Mouse (Mus musculus) cerebellum, adult 2 months (tissue): ENCODE data around the gene Sppl2c. TPM values are rescaled to one million over a fixed set of nuclear protein-coding genes. Genes with fewer than 3 reads are reported as not detected.
"Not testable (repeated sequence)": the region's sequence is repeated elsewhere in the genome, so short reads cannot be mapped to it uniquely, and the experiment has no call there.

Source experiments
- DNase-seq, 2 experiments: peaks; one replicate each; pipeline ENCODE4 v3.0.0; 2021
- H3K27ac ChIP-seq: fragments of 200-500 bp; 2 replicates; pipeline ENCODE4 v1.5.1; 2012; ENCODE audit warnings: low read length, control low read depth, inconsistent platforms; ENCODE audit not compliant: insufficient read depth
- H3K27me3 ChIP-seq: fragments of 200-500 bp; 2 replicates; pipeline ENCODE4 v1.6.1; 2012; ENCODE audit warnings: inconsistent platforms, mild to moderate bottlenecking, low read length, moderate library complexity; ENCODE audit not compliant: control insufficient read depth, insufficient read depth
- H3K4me1 ChIP-seq: fragments of 200-500 bp; 2 replicates; pipeline ENCODE4 v1.6.1; 2011; ENCODE audit warnings: low read length; ENCODE audit not compliant: control insufficient read depth, insufficient read depth
- H3K4me3 ChIP-seq: fragments of 200-500 bp; replicated peaks from 2 replicates; pipeline ENCODE3; 2011; ENCODE audit warnings: mild to moderate bottlenecking, low read depth, low read length, control low read depth; ENCODE audit not compliant: insufficient read depth
- CTCF ChIP-seq: fragments of 200-500 bp; IDR thresholded peaks from 2 replicates; pipeline ENCODE4 v1.5.1; 2011; ENCODE audit warnings: low read depth, mild to moderate bottlenecking, control low read depth, low read length, moderate library complexity, borderline replicate concordance; ENCODE audit not compliant: insufficient read depth
- POLR2A ChIP-seq: fragments of 200-500 bp; IDR thresholded peaks from 2 replicates; pipeline ENCODE4 v1.6.1; 2011; ENCODE audit warnings: low read length, control low read depth, borderline replicate concordance; ENCODE audit not compliant: insufficient read depth
- WGBS: fragments of 180-500 bp; shearing (Covaris S2); methylation state at CpG from one replicate; pipeline ENCODE4 v1.1.7; 2018; 5-methylcytosine and 5-hydroxymethylcytosine counted together
- polyA plus RNA-seq: library from polyadenylated mRNA; depleted of rRNA; stranded (reverse); fragments of >200 nt; gene quantifications from 2 replicates; pipeline ENCODE4 v1.2.3, GENCODE M21; 2012

Sppl2c gene
- polyA plus RNA-seq, 1 experiment = not detected

DNA sequence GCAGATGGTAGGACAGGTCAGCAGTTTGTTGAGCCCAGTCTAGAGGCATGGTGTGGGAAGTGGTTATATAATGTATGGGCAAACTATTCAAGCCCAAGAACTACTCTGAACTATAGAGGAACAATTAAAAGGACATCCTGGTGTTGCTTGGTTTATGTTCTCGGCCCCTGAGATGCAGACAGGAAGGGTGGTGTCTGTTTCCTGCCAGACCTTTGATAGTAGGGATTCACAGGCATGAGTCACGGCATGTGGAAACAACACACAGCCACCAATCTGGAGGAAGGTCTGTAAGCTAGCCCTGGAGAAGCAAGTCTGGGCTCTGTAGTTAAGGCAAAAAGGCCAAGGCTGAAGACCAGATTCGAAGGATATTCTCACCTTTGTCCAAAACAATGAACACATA lies 17.1 kb downstream of the Sppl2c start:
- TF ChIP-seq CTCF = no peak
- no peak for TF ChIP-seq POLR2A
- Histone ChIP-seq H3K27ac (no peak overlapping the region), H3K4me3 (no peak overlapping the region), H3K27me3 (no peaks in the 10 kb centered on the region), H3K4me1 (no peaks in the 10 kb centered on the region)
- no peak for DNase-seq
- 86% methylated on average over 3 of the region's 3 CpGs for WGBS

DNA sequence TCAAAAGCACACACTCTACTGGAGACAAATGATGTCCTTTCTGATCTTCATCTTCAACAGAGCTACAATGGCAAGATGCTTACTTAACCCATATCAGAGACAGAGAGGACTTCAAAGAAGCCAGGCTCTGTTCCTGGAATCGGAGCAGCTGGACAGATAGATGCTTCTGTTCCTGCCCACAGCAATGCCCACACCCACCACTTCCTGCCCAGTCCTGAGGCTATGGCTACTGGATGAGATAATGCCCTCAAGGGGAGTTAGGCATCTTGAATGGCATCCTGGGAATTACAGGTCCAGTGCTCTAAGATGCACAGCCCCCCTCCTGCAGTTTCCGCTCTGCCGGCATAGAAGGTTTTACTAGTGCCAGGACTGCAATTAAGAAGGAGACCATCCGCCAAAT lies 20.4 kb downstream of the Sppl2c start:
- TF ChIP-seq POLR2A (no peak), CTCF (no peak)
- DNase-seq = no peak

DNA sequence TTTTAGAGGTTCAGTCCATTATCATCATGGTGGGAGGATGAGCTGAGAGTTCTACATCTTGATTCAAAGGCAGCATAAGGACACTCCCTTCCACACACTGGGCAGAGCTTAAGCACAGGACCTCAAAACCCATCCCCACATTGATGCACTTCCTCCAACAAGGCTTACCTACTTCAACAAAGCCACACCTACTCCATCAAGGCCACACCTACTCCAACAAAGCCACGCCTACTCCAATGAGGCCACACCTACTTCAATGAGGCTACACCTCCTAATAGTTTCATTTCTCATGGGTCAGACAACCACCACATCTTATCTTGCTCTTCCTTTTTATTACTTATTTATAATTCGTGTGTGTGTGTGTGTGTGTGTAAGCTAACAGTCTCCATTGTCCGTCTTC lies 22.9 kb downstream of the Sppl2c start:
- TF ChIP-seq CTCF (no peak), POLR2A (no peak)
- 76% methylated on average over 3 of the region's 3 CpGs for WGBS
- Histone ChIP-seq H3K27ac (no peak overlapping the region), H3K27me3 (no peaks in the 10 kb centered on the region), H3K4me3 (no peak overlapping the region), H3K4me1 (no peaks in the 10 kb centered on the region)
- no peak for DNase-seq

More for the DNA sequence above, 20.4 kb downstream of the Sppl2c start:
- H3K27ac ChIP-seq = no peak overlapping the region
- no peaks in the 10 kb centered on the region for H3K4me1 ChIP-seq
- no peak overlapping the region for H3K4me3 ChIP-seq
- no peaks in the 10 kb centered on the region for H3K27me3 ChIP-seq
- WGBS = 32% methylated on average over 4 of the region's 4 CpGs

DNA sequence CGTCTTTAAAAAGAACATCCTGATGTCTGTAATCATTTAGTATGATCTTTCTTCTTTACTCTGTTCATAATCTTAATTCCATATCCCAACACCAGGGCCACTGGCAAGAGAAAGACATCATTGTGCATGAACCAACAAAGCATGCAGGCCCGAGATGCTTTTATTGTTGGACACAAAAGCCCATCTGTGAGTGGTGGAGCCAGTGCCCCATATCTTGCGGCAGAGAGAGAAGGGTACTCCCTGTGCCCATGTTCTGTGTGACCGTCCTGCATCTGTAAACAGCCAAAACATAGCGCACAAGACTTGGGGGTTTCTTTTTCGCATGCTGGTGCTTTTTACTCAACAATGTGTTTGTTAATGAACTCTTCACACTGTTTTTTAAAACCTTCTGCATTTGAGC lies 25.1 kb downstream of the Sppl2c start:
- no peak for TF ChIP-seq CTCF
- no peak for TF ChIP-seq POLR2A
- 77% methylated on average over 6 of the region's 6 CpGs for WGBS
- Histone ChIP-seq H3K27me3 (no peaks in the 10 kb centered on the region), H3K4me1 (no peaks in the 10 kb centered on the region), H3K4me3 (no peak overlapping the region), H3K27ac (no peak overlapping the region)
- DNase-seq = no peak

DNA sequence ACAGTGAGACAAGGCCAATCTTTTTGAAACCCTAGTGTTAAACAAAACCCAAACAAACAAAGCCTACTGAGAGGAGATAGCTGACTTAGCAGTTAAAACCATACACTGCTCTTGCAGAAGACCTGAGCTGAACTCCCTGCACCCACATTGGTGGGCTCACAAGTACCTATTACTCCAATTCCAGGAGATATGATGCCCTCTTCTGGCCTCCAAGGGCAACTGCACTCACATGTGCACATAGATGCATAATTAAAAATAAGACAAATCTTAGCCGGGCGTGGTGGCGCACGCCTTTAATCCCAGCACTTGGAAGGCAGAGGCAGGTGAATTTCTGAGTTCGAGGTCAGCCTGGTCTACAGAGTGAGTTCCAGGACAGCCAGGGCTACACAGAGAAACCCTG lies 28.0 kb downstream of the Sppl2c start:
- H3K27me3 ChIP-seq, H3K4me3 ChIP-seq, DNase-seq, H3K4me1 ChIP-seq, H3K27ac ChIP-seq: not testable (repeated sequence)
- WGBS = 97% methylated on average over 5 of the region's 5 CpGs

DNA sequence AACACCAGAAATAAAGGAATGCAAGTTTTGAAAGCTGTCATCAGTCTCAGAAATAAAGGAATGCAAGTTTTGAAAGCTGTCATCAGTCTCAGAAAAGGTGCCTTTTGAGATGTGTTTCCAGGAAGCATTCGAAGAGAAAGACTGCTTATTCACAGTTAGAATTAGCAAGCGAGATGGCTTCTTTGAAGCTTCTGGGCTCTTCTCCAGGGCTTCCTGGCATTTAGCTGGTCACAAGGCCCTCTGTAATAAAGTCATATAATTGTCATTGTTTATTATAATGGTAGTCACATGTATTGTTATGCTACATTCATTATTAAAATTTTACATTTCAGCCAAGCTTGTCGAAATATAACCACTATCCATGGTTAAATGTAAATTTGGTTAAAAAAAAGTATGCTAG lies 31.9 kb downstream of the Sppl2c start:
- no peak for DNase-seq
- no peaks in the 10 kb centered on the region for H3K27me3 ChIP-seq
- 45% methylated on average over 3 of the region's 3 CpGs for WGBS
- H3K27ac ChIP-seq = no peak overlapping the region
- TF ChIP-seq CTCF (no peak), POLR2A (no peak)
- no peak overlapping the region for H3K4me3 ChIP-seq
- no peaks in the 10 kb centered on the region for H3K4me1 ChIP-seq

DNA sequence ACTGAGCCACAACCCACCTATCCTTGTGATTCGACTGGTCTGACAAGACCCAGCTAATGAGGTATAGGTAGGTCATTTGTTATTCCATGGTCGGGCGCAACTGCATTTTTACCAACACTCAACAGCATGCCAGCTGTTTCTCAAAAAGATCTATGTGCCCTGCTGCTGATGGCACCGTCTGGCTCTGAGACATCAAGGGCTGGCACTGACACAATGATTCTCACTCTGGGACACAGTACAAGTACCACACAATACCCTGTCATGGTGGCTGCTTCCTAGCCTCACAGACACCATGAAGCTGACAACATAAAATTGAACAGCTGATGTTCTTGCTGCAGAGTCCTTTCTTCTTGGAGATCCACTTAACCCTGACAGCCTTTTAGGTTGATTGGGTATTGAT lies 34.2 kb downstream of the Sppl2c start:
- no peak for DNase-seq
- Histone ChIP-seq H3K27me3 (no peaks in the 10 kb centered on the region), H3K4me1 (no peaks in the 10 kb centered on the region), H3K4me3 (no peak overlapping the region), H3K27ac (peak overlapping the region; percentile 66; the same call in 1 of the 2 replicates)
- TF ChIP-seq POLR2A = no peak
- WGBS = 69% methylated on average over 4 of the region's 4 CpGs

DNA sequence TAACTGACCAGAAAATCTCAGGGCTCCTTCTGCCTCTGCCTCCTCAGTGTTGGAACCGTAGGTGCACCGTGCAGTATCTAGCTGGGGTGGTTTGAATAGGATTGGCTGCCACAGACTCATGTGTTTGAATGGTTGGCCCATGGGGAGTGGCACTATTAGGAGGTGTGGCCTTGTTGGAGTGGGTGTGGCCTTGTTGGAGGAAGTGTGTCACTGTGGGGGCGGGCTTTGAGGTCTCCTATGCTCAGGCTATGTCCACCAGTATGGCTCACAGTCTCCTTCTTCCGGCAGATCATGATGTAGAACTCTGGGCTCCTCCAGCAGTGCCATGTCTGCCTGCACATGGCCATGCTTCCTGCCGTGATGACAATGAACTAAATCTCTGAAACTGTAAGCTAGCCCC lies 35.6 kb downstream of the Sppl2c start:
- H3K27ac ChIP-seq = no peak overlapping the region
- no peak for TF ChIP-seq CTCF
- 89% methylated on average over 5 of the region's 5 CpGs for WGBS

DNA sequence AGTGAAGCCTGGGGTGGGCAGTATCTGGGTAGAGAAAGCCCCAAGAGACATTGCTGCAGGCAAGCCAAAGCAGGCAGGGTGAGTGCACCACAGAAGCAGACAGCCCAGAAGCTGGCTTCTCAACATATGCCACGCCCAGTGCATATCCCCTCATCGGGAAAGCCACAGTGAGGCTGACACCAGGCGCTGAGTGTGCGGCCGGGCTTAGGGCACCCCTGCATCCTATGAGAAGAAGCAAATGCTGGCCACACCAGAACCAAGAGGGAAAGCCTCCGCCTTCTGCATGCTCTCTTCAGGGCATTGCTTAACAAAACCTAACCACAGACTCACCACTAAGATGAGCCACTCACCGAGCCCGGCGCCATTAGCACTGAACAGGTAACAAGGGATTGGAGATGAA lies 37.2 kb downstream of the Sppl2c start:
- DNase-seq = no peak
- no peaks in the 10 kb centered on the region for H3K4me1 ChIP-seq
- no peak overlapping the region for H3K27ac ChIP-seq
- TF ChIP-seq CTCF = no peak
- TF ChIP-seq POLR2A = no peak
- 84% methylated on average over 9 of the region's 9 CpGs for WGBS
- no peaks in the 10 kb centered on the region for H3K27me3 ChIP-seq
- no peak overlapping the region for H3K4me3 ChIP-seq

More for the DNA sequence above, 35.6 kb downstream of the Sppl2c start:
- no peak for DNase-seq
- Histone ChIP-seq H3K27me3 (no peaks in the 10 kb centered on the region), H3K4me1 (no peaks in the 10 kb centered on the region), H3K4me3 (no peak overlapping the region)
